Mouse (Mus musculus) forebrain, embryonic 13.5 days (tissue): ENCODE results near the gene Slc1a1. TPM values are rescaled to one million over a fixed set of nuclear protein-coding genes. Genes with fewer than 3 reads are reported as not detected.
A peak's percentile ranks its signal among the peaks of the same experiment; 100 is the strongest.

Experiments
- ATAC-seq: fragments of 200-750 bp; cut with Nextera tagmentation; 2 replicates; pipeline ENCODE4 v1.8.0; 2017
- H3K27ac ChIP-seq: fragments of 300-500 bp; sonication (generic); 2 replicates; pipeline ENCODE4 v1.5.1; 2015; ENCODE audit warnings: inconsistent platforms, mild to moderate bottlenecking, moderate library complexity
- H3K27me3 ChIP-seq: fragments of 300-500 bp; sonication (generic); 2 replicates; pipeline ENCODE4 v1.6.1; 2015; ENCODE audit warnings: mild to moderate bottlenecking, inconsistent platforms
- H3K36me3 ChIP-seq: fragments of 300-500 bp; sonication (generic); 2 replicates; pipeline ENCODE4 v1.6.1; 2015; ENCODE audit warnings: mild to moderate bottlenecking, inconsistent platforms; ENCODE audit not compliant: poor library complexity, severe bottlenecking
- H3K4me1 ChIP-seq: fragments of 300-500 bp; sonication (generic); 2 replicates; pipeline ENCODE4 v1.6.1; 2015; ENCODE audit warnings: inconsistent platforms
- H3K4me2 ChIP-seq: fragments of 300-500 bp; sonication (generic); 2 replicates; pipeline ENCODE4 v1.6.1; 2015; ENCODE audit warnings: inconsistent platforms, mild to moderate bottlenecking, moderate library complexity
- H3K4me3 ChIP-seq: fragments of 300-500 bp; sonication (generic); 2 replicates; pipeline ENCODE4 v1.5.1; 2015; ENCODE audit warnings: mild to moderate bottlenecking, inconsistent platforms
- H3K9ac ChIP-seq: fragments of 300-500 bp; sonication (generic); 2 replicates; pipeline ENCODE4 v1.6.1; 2015; ENCODE audit warnings: mild to moderate bottlenecking, inconsistent platforms
- H3K9me3 ChIP-seq: fragments of 300-500 bp; sonication (generic); replicated peaks from 2 replicates; pipeline ENCODE4 v1.6.1; 2016; ENCODE audit warnings: inconsistent platforms
- WGBS: fragments of 180-500 bp; shearing (Covaris S2); methylation state at CpG from one replicate; pipeline ENCODE4 v1.1.7; 2015; 5-methylcytosine and 5-hydroxymethylcytosine counted together
- polyA plus RNA-seq: library from polyadenylated mRNA; unstranded; fragments of >200 nt; fragmentation: Nextera tagmentation; extraction: Ambion mirVana; gene quantifications from 2 replicates; pipeline ENCODE4 v1.2.1, GENCODE M21; 2015

Gene Slc1a1
- polyA plus RNA-seq, 1 experiment from 2014 or later = 10.1 TPM

DNA sequence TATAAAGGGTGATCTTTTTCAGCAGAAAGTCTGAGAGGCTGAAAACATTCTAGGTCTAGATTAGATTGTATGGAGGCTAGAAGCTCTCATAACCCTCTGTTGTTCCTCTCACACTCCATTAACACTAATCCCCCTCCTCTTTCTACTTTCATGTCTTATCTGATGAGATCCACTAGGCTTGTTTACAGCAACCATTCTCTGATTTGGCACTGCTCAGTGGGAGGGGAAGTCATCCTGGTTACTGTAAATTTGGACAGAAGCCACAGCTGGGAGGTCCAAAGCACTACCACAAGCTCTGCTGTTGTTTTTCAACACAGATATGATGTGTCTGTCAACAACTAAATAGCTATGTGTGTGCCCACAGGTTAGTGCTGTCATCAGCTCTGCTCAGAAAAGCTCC lies 3.5 kb upstream of the Slc1a1 start:
- Histone ChIP-seq H3K27me3 (peaks cover 6% of the 10 kb centered on the region), H3K36me3 (no peaks in the 10 kb centered on the region), H3K4me1 (peaks cover 12% of the 10 kb centered on the region), H3K9me3 (no peaks in the 10 kb centered on the region), H3K9ac (no peak overlapping the region), H3K4me3 (no peak overlapping the region), H3K27ac (no peak overlapping the region), H3K4me2 (no peak overlapping the region)
- ATAC-seq = no peak

DNA sequence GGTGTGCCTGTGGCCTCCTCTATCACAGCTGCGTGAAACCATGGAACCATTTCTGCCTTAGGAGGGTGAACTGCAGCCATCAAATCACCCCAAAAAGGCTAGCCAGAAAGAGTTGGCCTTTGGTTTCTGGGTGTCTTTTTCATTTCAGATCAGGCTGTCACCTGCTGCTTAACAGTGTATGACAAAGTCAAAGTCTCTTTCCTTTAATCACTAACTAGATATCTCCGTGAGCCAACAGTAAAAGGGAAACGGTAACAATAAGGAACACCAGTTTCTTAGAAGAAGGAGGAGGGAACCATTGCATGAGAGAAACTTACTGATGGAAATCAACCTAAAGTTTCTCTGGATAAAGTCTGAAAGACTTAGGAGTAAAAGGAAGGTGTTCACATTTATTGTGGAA lies 2.2 kb upstream of the Slc1a1 start:
- WGBS = 94% methylated on average over 3 of the region's 3 CpGs
- Histone ChIP-seq H3K4me1 (peaks cover 9% of the 10 kb centered on the region), H3K27me3 (peaks cover 12% of the 10 kb centered on the region), H3K9me3 (no peaks in the 10 kb centered on the region), H3K4me3 (no peak overlapping the region), H3K36me3 (no peaks in the 10 kb centered on the region), H3K27ac (no peak overlapping the region), H3K9ac (no peak overlapping the region), H3K4me2 (no peak overlapping the region)
- no peak for ATAC-seq

- WGBS = 5% methylated on average over 10 of the region's 10 CpGs
- peak; percentile 51 for ATAC-seq
- H3K9me3 ChIP-seq = no peaks in the 10 kb centered on the region
- H3K4me3 ChIP-seq = peak overlapping the region; percentile 61
- H3K4me1 ChIP-seq = peaks cover 4% of the 10 kb centered on the region
- H3K9ac ChIP-seq = peak overlapping the region; percentile 70
- H3K27ac ChIP-seq = no peak overlapping the region
- H3K36me3 ChIP-seq = no peaks in the 10 kb centered on the region
- peaks cover 17% of the 10 kb centered on the region for H3K27me3 ChIP-seq
- peak overlapping the region; percentile 90 for H3K4me2 ChIP-seq
These were observed 461 bp upstream of the Slc1a1 start for GRCm38 (mm10) chr19:28834388-28834787.

DNA sequence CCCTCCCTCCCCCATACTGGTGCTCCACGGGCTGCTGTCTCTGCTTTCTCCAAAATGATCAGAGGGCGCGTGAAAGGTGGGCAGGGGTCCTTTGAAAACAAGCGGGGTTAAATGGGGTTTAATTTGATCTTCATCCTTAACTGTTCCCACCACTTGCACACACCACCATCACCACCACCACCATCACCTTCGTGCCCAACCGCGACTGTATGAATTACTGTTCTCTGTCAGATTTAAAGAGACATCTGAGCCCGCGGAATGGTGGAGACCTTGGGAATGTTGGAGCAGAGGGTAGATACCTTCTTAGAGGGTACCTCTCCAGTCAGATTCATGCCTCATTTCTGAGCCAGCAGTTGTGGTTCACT lies 633 bp downstream of the Slc1a1 start:
- ATAC-seq = peak; percentile 31; the same call in 1 of the 2 replicates
- H3K4me3 ChIP-seq = peak overlapping the region; percentile 61
- 13% methylated on average over 9 of the region's 9 CpGs for WGBS
- H3K9me3 ChIP-seq = no peaks in the 10 kb centered on the region
- no peaks in the 10 kb centered on the region for H3K36me3 ChIP-seq
- peaks cover 17% of the 10 kb centered on the region for H3K27me3 ChIP-seq
- H3K9ac ChIP-seq = peak overlapping the region; percentile 70
- peaks cover 4% of the 10 kb centered on the region for H3K4me1 ChIP-seq
- peak overlapping the region; percentile 90 for H3K4me2 ChIP-seq
- H3K27ac ChIP-seq = no peak overlapping the region

DNA sequence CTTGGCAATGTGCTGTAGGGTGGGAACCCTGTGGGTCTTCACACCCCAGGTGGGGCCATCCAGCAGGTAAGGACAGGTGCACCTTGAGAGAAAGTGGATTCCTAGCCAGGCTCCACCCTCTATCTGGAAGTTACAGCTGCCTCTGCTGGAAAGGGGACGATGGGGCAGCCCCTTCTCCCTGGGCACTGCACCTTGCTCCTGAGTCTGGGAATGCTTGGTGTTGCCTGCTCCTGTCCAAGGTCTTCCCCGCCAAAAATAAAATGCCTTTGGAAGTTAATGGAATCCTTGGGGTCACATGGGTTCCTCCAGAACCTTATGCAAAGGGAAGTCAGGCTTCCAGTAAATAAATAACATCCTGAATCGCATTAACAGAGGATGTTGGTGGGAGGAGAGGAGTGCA lies 1.3 kb downstream of the Slc1a1 start:
- Histone ChIP-seq H3K4me1 (peaks cover 4% of the 10 kb centered on the region), H3K4me2 (peak overlapping the region; percentile 90), H3K27me3 (peaks cover 17% of the 10 kb centered on the region), H3K9ac (no peak overlapping the region), H3K9me3 (no peaks in the 10 kb centered on the region), H3K27ac (no peak overlapping the region), H3K4me3 (peak overlapping the region; percentile 61; the same call in 1 of the 2 replicates), H3K36me3 (no peaks in the 10 kb centered on the region)
- ATAC-seq = 0 out of 2 replicates have a peak, but pooled peaks have one; percentile 7
- WGBS = 58% methylated on average over 3 of the region's 3 CpGs

DNA sequence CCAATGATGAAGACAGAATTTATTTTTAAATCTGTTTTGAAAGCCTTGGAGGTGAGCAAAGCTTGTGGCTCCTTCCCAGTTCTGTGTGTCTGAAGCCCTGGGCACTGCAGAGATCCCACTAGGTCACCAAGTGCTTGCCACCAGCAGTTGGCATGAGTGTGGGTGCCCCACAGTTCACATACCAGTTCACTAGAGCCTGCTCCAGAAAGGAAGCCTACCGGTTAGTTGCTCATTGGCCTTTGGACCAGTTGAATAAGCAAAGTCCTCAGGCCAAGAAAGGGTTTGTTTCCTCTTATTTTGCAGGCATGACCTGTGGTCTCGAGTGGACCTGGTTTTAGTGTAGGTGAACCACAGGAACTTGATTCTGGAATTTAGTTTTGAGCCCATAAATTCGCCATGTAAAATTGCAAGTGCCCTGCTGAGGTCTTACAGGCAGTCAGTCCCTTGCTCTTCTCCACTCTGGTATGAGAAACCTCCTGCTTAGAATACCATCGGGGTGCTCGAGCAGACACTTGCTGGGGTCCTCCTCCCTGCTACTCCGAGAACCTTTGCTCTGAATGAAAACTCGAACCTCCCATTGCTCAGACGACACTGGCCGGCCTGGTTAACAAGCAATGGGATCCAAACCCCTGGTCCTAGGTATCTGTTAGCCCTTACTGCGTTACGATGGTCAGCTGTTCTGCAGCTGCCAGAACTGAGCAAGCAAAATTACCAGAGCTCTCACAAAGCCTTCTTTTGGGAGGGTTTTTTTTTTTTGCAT lies 2.0 kb downstream of the Slc1a1 start:
- ATAC-seq = no peak
- Histone ChIP-seq H3K9me3 (no peaks in the 10 kb centered on the region), H3K27ac (no peak overlapping the region), H3K4me1 (peaks cover 4% of the 10 kb centered on the region), H3K27me3 (peaks cover 17% of the 10 kb centered on the region), H3K4me3 (no peak overlapping the region), H3K9ac (no peak overlapping the region), H3K36me3 (no peaks in the 10 kb centered on the region), H3K4me2 (peak overlapping the region; percentile 90; the same call in 1 of the 2 replicates)
- 81% methylated on average over 11 of the region's 11 CpGs for WGBS

- Histone ChIP-seq H3K4me2 (no peak overlapping the region), H3K27ac (no peak overlapping the region), H3K36me3 (no peaks in the 10 kb centered on the region), H3K4me3 (no peak overlapping the region), H3K4me1 (peaks cover 4% of the 10 kb centered on the region), H3K9ac (no peak overlapping the region), H3K9me3 (no peaks in the 10 kb centered on the region), H3K27me3 (peaks cover 17% of the 10 kb centered on the region)
- ATAC-seq = no peak
- WGBS = 73% methylated on average over 2 of the region's 2 CpGs
These were observed 3.9 kb downstream of the Slc1a1 start for GRCm38 (mm10) chr19:28838796-28839195.

GRCm38 (mm10) chr19:28844946-28845710 lies 10.3 kb downstream of the Slc1a1 start:
- H3K27me3 ChIP-seq = peaks cover 3% of the 10 kb centered on the region; the same call in 1 of the 2 replicates
- no peaks in the 10 kb centered on the region for H3K36me3 ChIP-seq
- H3K4me1 ChIP-seq = no peaks in the 10 kb centered on the region
- no peak overlapping the region for H3K9ac ChIP-seq
- H3K27ac ChIP-seq = no peak overlapping the region
- H3K9me3 ChIP-seq = no peaks in the 10 kb centered on the region
- H3K4me3 ChIP-seq = no peak overlapping the region
- WGBS = 69% methylated on average over 8 of the region's 8 CpGs
- no peak overlapping the region for H3K4me2 ChIP-seq
- ATAC-seq = no peak

GRCm38 (mm10) chr19:28850510-28850909 lies 15.7 kb downstream of the Slc1a1 start:
- H3K27me3 ChIP-seq = peaks cover 2% of the 10 kb centered on the region; the same call in 1 of the 2 replicates
- no peak overlapping the region for H3K4me3 ChIP-seq
- H3K4me1 ChIP-seq = no peaks in the 10 kb centered on the region
- ATAC-seq = no peak
- no peaks in the 10 kb centered on the region for H3K9me3 ChIP-seq
- H3K36me3 ChIP-seq = no peaks in the 10 kb centered on the region
- no peak overlapping the region for H3K27ac ChIP-seq
- H3K9ac ChIP-seq = no peak overlapping the region
- H3K4me2 ChIP-seq = no peak overlapping the region
- WGBS = 86% methylated on average over 3 of the region's 3 CpGs

DNA sequence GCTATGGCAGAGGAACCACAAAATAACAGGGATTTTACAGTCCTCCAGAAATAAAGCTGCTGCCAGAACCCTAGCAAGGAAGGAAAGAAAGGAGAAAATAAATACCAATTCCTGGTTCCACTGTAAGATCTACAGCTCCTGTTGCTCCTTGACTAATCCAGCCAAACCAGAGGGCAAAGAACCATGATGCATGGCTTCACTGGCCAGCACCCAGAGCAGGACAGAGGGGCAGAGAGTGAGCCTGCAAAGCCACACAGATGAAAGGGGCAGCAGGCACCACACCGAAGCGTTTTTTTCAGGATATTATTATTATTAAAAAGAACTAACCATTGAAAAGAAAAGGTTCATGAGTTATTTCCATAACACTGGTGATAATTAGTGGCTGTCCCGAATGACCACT lies 17.2 kb downstream of the Slc1a1 start:
- Histone ChIP-seq H3K4me3 (no peak overlapping the region), H3K4me1 (no peaks in the 10 kb centered on the region), H3K36me3 (no peaks in the 10 kb centered on the region), H3K9ac (no peak overlapping the region), H3K27me3 (no peaks in the 10 kb centered on the region), H3K9me3 (no peaks in the 10 kb centered on the region), H3K4me2 (no peak overlapping the region), H3K27ac (no peak overlapping the region)
- WGBS = 78% methylated on average over 3 of the region's 3 CpGs
- ATAC-seq = no peak

DNA sequence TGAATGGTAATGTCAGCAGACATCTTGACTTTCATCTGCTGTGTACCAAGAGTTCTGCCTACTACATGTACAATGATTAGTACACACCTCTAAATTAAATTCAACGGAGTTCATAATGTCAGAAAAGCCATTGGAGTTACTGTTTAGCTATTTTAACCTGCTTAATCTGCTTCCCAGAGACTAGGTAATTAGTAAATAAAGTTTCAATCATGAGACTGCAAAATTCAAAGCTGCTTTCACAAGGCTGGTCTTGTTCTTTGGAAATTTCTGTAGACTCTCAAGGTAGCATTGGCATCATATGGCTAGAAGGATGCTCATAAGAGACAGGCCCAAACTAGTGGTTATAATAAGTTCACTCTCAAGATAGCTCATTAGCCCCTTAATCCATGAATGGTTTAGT lies 20.0 kb downstream of the Slc1a1 start:
- no peak overlapping the region for H3K9ac ChIP-seq
- H3K36me3 ChIP-seq = no peaks in the 10 kb centered on the region
- H3K4me3 ChIP-seq = no peak overlapping the region
- H3K9me3 ChIP-seq = no peaks in the 10 kb centered on the region
- H3K27me3 ChIP-seq = no peaks in the 10 kb centered on the region
- no peak overlapping the region for H3K27ac ChIP-seq
- H3K4me2 ChIP-seq = no peak overlapping the region
- 80% methylated on average over 1 of the region's 1 CpGs for WGBS
- no peak for ATAC-seq
- no peaks in the 10 kb centered on the region for H3K4me1 ChIP-seq

- H3K4me1 ChIP-seq = no peaks in the 10 kb centered on the region
- H3K27me3 ChIP-seq = no peaks in the 10 kb centered on the region
- no peak for ATAC-seq
- H3K4me3 ChIP-seq = no peak overlapping the region
- H3K4me2 ChIP-seq = no peak overlapping the region
- WGBS = 84% methylated on average over 2 of the region's 2 CpGs
- H3K27ac ChIP-seq = no peak overlapping the region
- H3K9me3 ChIP-seq = no peaks in the 10 kb centered on the region
- no peaks in the 10 kb centered on the region for H3K36me3 ChIP-seq
- H3K9ac ChIP-seq = no peak overlapping the region
These were observed 25.4 kb downstream of the Slc1a1 start for GRCm38 (mm10) chr19:28860246-28860645.
